Mouse (Mus musculus) lung, postnatal 0 days (tissue): ENCODE measurements around the gene Hoxa4.

Experiments used
- CTCF ChIP-seq: IDR thresholded peaks from 2 replicates; pipeline ENCODE4 v1.5.1; 2016; ENCODE audit warnings: antibody characterized with exemption, mild to moderate bottlenecking
- EP300 ChIP-seq: IDR thresholded peaks from 2 replicates; pipeline ENCODE4 v1.6.1; 2016; ENCODE audit warnings: antibody characterized with exemption, mild to moderate bottlenecking, control low read depth

DNA sequence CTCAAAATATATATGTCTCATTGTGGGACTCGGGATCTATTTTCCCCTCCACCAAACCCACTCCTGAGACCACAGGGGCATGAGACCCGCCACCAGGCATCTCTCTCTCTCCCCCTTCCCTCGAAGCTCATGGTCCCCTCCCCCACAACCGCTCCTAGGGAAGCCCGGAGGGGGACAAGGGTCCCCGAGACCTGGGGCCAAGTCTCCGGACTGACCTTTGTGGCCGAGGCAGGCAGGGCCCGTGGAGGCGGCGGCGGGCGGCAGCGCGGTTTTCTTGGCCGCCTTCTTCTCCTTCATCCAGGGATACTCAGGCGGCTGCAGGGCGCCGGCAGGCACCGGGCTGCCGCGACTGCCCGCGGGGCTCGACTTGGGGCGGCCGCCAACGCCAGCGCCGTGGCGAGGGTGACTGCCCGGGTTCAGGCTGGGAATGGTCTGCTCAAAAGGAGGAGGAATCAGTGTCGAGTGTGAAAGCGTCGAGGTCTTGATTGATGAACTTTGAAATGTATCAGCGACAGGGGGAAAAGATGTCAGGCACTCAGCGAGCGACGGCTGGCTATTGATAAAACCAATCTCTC, 27.4 kb downstream of the Hoxa4 start:
- TF ChIP-seq CTCF (no peak), EP300 (no peak)
